Mouse (Mus musculus): ENCODE results near the gene Exoc6.
"Not testable (repeated sequence)": the region's sequence is repeated elsewhere in the genome, so short reads cannot be mapped to it uniquely, and the experiment has no call there.

Exoc6 gene

DNA sequence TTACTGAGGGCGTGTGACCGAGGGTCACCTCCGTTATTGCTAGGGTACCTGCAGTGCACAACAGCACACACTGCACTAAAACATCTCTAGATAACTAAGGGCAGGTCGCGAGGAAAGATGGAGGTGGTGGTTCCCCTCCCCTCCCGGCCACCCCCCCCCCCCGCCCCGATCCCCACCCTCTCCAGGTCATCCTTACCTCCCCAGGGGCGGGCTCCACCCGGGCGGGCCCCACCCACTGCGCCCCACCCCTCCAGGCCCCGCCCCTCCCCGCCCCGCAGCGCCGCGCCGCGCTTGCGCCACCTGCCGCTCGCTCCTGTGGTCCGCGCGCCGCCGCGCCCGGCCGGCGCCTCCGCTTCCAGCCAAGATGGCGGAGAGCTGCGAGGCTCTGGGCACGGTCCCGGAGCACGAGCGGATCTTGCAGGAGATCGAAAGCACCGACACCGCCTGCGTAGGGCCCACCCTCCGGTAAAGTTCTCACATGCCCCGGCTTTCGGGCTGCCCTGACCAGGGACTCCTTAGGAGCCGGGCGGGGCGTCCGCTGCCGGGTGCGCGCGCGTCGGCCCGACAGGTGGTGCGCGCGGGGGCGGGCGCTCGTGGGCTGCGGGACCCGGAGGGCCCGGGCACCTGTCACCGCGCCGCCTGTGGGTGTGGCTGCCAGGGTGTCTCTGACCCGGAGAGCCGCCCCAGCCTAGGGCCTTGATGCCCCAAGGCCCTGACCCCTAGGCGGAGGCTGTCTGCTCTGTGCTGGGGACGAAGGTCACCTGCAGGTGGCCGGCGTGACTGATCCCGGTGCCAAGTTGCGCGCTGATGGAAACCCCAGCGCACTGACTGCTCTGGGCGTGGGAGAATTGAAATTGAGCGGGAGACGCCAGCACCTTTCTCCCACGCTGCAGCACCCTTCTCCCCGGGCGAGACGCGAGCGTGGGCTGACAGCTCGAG is at the start of gene Exoc6:
Gene Exoc6 (plus strand): TSS at position 318 of the 939 bp plus-strand sequence.
- peak; percentile 77 for DNase-seq

DNA sequence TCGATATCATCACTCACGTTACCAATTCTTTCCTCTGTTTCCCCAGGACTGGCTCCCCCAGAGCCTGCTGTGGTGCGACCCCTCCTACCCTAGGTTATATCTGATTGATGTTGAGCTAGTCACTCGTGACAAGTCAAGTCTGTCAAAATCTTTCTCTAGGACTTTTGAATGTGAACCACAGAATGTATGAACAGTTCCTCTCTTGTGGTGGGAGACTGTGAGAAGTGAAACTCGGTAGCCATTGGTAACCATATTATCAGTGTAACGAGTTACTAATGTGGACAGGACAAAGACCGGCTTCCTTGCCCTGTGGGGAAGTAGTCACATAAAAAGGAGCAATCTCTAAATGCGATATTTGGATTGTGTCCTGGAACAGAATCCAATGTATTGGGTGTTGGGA is 47.2 kb upstream of the Exoc6 start:
- DNase-seq, result no peak

DNA sequence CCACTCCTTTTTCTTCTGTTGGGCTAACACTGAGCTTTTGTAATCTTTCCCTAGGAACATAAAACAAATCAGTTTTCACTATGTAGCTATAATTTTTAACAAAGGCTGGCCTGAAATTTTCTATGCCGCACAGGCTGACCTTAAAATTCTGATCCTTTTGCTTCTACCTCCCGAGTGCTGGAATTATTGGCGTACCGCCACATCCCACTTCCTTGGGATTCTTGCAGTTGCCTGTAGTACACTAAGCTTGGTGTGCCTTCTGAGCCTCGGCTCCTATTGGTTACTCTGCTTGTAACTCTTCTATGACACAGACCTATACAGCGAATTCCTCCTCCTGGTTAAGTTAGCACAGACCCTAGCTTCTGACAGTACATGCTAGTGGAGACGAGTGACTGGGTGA is 44.2 kb upstream of the Exoc6 start:
- DNase-seq, result no peak

DNA sequence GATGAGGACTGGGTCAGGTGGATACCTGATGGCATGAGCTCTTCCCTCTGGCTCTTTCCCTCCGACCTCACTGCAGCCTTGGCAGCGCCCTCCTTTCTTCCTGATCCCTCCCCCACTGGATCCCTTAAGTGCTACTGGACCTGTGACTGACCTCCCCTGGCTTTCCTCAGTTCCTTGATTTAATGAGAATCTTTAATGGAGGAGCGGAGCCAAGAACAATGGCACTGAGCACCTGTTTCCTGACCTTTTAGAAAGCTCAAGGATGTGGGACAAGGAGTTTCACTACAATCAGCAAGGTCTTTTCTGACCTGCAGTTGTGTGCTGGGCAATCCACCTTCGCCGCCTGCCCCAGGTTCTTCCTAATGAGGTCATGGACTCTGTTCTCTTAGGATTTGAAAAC is 43.6 kb upstream of the Exoc6 start:
- no peak for DNase-seq

DNA sequence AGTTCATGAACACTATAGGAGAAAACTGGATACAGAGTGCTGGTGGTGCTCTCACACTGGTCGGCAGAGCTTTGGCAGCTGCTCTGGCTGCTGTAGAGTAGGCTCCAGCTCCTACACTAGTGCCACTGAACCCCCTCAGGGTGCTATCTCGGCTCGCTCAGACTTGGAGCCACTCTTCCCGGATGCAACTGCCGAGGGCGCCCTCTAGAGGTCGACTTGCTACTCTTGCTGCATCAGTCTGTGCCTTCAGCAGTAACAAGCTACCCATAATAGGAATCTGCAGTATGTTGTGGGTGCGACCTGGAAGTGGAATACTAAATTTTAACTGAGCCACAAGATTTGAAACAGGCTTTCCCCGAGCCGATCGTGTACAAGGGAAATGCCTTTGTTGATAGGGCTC is 40.5 kb upstream of the Exoc6 start:
- DNase-seq, result peak; percentile 74

DNA sequence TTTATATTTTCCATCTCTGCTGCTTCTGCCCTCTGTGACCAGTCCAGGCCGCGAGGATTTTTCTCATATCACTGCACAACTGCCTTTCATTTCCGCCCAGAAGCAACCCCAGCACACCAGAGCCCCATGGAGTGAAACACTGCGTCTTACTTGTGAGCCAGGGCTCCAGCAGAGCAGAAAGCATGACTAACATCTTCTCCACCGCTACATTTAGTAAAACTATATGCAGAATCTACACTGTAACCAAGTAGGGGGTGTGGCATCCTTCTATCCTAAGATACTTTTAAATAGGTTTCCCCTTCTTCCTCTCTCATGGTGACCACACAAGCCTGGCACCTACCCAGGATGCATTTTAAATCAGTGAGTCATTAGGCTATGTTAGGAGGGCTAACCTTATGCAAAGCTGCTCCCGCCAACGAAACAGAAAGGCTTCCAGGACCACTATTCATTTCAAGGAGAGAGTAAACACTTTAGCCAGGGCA is 35.4 kb upstream of the Exoc6 start:
- DNase-seq, result no peak

DNA sequence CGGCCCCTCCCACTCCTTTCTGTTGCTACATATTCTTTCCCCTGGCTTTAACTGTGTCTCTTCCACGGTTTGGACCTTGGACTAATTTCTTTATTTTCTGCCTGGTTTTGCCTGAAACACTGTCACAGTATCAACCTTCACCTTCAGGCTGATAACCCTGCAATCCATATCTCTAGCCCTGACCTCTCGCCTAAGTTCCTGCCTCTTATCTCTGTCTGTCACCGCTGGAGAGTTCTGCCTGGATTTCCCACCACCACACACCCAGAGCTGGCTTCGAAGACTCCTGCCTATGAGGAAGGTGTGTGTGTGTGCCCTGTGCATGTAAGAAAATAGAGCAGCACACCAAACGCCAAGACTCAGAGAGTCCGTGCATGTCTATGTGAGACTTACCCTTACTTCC is 32.8 kb upstream of the Exoc6 start:
- DNase-seq, result no peak

DNA sequence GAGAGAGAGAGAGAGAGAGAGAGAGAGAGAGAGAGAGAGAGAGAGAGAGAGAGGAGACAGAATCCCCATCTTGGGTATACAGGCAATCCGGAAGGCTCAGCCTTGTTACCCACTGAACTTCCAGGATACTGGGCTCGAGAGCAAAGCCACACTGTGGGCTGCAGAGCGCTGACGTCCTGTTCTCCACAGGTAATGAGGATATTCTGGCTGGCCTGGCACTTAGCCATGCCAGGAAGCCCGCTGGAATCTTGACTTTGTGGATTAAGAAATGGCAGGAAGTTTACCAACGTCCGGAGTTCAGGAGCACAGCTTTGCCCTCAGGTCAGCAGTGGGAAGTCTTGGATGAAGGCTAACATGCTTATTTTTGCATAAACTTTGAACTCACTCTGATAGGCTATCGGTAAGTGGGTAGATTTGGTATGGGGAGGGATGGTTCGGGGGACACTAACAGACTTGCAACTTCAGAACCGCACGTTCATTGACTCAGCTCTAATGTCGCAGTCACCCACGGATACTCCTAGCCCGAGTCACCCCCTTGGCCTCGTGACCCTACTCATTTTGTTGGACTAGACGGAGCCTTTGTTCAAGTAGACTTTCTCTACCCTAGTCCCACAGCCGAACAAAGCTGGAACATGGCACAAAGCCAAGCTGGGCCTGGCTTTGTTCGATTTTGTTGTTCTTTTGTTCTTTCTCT is 29.3 kb upstream of the Exoc6 start:
- no peak for DNase-seq

DNA sequence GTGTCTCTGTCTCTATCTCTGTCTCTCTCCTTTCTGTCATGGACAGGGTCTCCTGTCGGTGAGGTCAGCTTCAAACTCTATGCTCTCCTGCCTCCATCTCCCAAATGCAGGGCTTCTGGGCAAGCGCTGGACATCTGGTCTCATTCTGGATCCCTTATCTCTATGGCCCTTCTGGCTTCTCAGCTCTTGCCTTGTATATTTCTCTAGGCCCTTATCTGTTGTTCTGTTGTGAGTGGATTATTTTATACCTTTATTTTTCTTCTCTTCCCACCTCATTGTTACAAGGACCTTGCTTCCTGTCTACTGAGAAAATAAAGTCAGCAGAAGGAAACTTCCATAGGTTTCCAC is 28.8 kb upstream of the Exoc6 start:
- no peak for DNase-seq

DNA sequence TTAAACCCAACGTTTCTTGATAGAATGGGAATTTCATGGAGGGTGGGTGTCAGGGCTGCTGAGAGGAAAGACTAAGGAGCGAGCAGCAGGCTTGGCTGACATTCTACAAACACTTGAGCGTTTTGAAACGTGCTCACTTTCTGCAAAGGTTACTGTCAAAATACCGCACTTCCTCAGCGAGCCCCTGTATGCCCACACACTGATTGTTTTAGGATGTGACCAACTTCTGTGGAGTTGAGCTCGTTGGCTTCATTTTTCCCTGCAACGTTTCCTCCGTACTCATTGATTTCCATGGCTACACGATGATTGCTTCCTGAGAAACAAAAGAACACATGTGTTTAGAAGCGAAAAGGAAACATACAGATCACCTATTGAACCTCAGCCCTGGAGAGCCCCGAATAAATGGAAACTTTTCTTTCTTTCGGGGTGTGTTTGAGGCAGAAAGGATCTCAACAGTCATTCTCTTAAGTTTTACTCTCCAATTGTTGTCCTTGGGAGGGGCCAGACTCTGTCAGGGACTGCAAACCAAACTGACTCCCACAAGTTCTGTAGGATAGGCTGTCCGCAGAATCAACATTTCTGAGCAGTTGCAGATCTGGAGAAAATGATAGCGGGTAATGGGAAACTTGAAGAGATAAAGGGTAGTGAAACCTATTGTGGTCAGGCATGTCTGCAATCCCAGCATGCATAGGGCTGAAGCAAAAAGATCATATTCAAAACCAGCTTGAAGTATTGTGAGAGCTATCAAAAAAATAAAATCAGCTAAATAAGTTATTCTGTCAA is 26.7 kb upstream of the Exoc6 start:
- no peak for DNase-seq

DNA sequence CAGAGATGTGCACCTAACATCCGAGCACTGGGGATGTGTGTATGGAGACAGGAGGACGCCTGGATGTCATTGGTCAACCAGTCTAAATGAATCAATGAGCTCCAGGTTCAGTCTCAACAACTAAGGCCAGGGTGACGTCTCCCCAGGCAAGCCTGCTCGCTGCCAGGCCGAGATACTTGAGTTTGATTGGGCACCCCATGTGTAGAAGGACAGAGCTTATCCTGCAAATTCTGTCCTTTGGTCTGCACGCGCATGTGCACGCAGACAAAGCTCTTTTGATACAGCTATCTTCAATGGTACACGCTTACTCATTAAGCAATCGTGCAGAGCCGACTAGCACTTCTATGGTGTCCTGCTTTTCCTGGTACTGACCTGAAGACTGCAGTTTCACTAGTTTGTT is 24.3 kb upstream of the Exoc6 start:
- DNase-seq, result no peak

DNA sequence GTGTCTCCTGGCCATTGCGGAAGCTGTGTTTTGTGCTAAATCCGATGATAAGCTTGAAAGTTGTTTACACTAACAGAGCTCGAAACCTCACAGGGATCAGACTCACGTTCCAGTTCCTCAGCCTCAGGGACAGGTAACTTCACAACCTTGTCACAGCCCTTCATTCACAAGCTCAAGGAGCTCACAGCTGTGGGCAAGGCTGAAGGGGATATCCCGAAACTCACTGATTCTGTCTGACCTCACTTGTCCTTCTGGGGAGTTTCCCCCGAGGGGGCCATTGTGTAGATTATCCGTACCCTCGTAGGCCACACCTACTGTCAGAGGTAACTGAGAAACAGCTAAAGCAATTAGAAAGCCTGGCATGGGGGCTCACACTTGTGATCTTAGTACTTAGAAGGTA is 23.4 kb upstream of the Exoc6 start:
- no peak for DNase-seq

DNA sequence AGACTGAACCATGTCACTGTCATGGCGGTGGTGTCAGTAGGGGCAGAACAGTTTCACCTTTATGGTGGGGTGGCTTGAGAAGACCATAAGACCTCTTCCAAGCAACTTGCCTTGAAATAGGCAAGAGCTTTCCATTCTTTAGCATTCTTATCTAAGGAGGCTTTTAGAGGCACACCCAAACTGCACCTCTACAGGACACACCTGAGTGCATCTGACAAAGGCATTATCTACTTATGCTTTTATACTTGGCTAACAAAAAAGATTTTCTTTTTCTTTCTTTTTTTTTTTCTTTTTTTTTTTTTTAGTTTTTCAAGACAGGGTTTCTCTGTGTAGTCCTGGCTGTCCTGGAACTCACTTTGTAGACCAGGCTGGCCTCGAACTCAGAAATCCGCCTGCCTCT is 22.5 kb upstream of the Exoc6 start:
- DNase-seq, result not testable (repeated sequence)

DNA sequence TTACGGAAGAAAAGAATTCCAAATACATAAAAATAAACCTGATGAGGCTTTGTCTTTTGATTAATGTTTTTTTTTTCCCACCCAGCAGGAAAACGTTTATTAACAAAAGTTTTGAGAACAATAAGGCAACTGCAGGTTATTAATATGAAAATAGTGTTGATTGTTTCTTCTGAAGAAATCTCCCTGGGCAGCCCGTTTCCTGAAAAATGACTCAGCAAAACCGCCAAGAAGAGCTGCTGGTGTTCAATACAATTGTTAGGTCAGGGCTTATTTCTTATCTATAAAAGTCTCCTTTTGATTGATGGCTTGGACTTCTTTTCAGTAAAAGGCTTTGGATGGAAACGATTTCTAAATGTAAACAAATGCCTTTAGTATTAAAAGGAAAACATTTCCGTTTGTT is 21.6 kb upstream of the Exoc6 start:
- no peak for DNase-seq

DNA sequence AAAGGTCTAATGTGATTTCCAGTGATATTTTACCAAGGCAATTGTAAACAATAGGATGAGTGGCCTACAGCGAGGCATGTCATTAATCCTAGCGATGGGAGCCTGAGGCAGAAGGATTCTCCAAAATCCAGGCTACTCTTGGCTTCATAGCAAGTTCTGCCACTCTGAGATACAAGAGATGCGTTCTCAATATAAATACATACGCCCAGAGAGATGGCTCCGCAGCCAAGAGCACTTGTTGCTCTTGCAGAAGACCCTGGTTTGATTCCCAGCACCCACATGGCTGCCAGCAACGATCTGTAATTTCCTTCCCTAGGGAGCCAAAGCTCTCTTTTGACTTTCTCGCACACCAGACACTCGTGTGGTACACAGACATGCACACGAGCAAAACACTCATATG is 20.9 kb upstream of the Exoc6 start:
- no peak for DNase-seq

DNA sequence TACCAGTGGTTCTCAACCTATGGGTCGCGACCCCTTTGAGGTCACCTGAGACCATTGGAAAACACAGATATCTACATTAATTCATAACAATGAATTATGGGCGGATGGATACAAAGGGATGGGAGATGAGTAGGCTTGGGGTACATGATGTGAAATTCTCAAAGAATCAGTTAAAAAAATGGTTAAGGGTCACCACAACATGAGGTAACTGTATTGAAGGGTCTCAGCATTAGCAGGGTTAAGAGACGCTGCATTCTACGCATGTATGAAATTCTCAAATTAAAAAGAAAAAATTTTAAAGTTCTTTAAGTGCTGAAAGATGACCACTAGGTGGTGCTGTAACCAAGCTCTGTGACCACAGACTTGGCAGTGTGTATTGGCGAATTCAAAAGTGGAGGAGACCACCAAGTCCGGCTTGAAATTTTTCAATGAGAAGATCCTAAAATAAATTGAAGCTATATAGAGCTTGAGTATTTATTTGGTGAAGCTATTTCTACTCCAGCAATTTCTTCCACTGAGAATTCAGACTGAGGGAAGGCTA is 20.2 kb upstream of the Exoc6 start:
- no peak for DNase-seq

DNA sequence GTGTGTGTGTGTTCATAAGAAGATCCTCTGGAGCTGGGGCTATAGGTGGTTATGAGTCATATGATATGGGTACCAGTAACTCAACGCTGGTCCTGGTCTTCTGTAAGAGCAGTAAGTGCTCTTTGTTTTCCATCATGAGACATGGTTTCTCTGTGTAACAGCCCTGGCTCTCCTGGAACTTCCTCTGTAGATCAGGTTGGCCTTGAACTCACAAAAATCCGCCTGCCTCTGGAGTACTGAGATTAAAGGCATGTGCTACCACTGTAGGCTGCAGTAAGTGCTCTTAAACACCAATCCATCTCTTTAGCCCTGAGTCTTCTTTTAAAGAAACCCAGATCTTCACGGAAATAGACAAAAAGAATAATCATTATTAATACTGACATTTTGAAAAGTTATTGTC is 19.6 kb upstream of the Exoc6 start:
- DNase-seq, result no peak

DNA sequence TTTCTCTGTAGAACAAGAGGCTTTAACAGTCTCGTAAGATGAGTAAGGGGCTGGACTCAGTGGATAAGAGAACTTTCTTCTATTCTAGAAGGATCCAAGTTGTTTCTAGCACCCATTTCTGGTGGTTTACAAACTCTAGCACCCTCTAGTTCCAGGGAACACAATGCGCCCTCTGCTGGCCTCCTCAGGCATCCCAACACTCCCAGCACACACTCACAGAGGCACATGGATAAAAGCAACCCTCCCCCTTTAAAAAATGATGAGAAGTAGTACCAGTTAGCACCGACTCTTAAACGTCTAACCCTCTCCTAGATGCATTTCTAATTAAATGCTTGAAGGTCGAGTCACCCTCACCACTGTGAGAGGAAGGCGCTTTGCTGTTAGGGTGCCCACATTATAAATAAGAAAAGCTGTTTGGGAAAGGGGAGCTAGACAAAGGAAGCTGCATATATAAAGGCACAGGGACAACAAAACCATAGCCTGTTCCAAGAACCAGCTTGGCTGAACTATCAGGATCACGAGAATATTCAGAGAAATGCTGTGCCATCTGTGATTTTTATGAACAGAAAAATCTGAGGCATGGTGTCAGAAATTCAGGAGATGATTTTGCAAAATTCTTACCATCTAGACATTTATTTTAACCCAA is 18.9 kb upstream of the Exoc6 start:
- peak; percentile 63 for DNase-seq

DNA sequence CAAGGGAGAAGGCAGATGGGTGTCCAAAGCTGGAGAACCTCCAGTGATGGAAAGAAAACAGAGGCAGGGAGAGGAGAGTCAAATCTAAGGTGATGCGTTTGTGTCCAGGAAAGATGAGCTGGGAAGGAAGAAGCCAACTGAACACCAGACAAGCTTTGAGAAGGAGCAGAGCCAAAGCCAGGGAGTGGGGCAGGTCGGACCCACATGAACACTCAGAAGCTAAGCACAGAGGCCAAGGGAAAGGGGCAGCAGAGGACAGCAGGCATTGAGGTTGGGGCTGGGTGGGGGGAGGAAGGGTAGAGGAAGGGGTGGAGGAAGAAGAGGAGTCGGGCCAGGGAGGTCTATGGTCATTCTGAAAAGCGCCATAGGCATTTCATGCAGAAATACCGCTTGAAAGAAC is 17.0 kb upstream of the Exoc6 start:
- no peak for DNase-seq

DNA sequence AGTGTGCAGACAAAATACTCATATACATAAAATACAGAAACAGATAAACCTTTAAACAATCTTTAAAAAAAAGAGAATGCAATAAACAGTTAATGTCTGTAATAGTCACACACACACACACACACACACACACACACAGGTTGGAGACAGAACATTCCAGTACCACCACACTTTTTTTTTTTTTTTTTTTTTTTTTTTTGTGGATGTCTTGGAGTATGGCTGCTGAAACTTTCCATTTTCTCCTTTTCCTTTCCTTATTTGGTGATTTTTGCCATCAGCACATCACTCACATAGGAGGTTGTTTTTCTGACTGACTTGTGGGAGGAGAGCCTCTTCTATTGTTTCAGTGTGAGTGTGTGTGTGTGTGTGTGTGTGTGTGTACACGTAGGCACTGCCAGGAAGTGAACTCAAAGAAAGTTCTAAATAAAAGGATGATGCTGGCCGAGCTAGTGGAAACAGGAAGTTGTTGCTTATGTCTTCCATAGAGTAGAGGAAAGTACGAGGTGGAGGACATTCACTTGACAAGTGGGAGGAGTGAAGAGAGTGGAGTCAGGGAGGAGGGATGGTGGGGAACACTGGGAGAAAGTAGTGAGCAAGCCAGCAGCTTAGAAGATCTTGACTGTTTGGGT is 15.4 kb upstream of the Exoc6 start:
- no peak for DNase-seq

DNA sequence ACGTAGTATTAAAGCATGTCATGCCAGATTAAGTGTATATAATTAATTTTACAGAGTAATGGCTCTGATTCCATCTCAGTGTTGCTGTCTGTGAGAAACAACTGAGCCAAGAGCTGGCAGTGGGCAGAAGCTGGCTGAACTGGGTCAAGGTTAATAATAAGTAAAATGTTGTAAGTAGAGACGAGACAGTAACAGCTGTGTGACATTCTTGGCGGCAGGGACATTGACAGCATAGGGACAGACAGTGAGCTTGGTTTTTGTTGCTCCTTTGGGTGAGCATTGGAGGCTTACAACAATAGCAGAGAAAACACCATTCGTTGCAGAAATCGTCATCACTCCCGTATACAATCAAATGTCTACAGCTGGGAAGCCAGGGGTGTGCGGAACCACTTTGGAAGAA is 13.8 kb upstream of the Exoc6 start:
- no peak for DNase-seq

DNA sequence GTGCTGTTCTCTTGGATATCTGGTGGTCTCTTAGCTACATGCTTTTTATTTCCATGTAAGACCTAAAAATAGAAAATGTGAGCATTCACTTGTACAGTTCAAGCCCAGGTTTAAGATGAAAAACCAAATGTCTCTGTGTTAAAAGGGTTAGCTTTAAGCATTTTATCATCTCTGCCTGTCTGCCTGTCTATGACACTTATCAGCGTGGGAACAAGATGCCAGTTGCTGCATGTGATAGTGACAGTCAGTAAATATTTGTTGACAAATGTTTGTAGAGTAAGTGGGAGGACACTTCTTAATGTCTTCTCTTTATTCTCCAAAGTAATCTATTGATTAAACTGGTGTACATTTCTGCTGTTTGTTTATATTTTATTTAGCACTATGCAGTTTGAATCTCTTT is 12.5 kb upstream of the Exoc6 start:
- no peak for DNase-seq

All from layer of hippocampus, adult 9-11 months (tissue).